Mouse (Mus musculus): ENCODE measurements around the gene Per3. TPM values are rescaled to one million over a fixed set of nuclear protein-coding genes. Genes with fewer than 3 reads are reported as not detected.

Per3 gene
- 3.8 and 9.3 TPM in 2 replicates for polyA plus RNA-seq (2012; ENCODE audit: low replicate concordance)

GRCm38 (mm10) chr4:151044037-151044943, at the start of gene Per3:
TSS of gene Per3 (minus strand) at chr4:151044665.

DNA sequence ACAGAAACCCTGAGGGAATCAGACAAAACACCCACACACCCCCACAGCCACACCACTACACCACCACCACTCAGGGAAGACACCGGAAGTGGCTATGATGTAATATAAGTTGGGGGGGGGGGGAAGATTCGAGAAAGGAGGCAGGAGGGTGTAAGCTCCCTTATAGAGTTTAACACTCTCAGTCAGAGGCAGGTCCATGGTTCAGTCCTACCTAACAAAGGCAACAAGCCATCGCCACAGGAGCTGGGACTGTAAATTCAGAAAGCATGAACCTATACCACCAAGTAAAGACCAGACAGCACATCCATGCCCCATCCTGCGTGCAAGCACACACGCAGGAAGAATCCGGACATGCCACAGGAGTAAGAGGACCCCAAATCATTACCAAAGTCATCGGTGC, 44.8 kb upstream of the Per3 start, which contains the start of gene Gm13090:
TSS of gene Gm13090 (plus strand) at position 301 of the 400 bp plus-strand sequence.

DNA sequence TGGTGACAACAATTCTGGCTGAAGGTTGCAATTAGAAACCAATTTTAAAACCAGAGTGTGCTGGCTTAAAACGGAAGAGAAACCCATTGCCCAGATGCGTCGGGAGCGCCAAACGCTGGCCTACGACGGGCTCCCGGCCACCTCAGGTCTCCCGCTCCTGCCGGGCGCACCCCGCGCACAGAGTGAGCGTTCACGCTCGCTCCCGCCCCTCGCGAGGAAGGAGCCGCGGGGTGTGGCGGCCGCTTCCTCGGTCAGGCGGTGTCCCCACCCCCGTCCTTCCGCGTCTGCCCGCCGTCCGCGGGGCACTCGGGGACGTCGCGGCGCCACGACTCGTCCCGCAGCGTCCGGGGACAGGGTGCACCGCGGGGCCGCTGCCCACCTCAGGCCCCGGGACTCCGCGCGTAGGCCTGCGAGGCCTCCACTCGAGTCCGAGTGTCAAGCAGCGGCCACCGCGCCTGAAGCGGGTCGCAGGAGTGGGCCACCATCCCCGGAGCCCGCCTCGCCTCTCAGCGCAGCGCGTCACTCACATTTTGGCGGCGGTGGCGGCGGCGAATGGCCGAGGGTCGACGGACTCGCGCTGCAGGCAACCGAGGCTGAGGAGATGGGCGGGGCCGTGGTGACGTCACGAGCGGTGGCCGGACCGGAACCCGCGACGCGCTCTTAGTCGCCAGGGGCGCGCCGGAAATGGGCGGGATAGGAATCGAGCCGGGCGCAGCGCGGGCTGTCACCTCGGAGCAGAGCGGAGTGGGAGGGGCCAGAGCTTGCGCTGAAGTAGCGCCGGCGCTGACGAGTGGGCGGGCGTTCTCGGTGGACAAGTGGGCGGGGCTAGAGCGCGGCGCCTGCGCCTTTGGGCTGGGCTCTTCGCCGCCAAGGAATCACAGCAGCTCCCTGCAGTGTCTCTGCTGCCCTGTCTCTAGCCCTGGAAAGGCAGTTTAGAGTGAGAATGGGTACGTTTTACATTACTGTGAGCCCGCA, 13.2 kb upstream of the Per3 start, which contains the start of gene Vamp3:
TSS of gene Vamp3 (minus strand) at position 617 of the 975 bp plus-strand sequence.

DNA sequence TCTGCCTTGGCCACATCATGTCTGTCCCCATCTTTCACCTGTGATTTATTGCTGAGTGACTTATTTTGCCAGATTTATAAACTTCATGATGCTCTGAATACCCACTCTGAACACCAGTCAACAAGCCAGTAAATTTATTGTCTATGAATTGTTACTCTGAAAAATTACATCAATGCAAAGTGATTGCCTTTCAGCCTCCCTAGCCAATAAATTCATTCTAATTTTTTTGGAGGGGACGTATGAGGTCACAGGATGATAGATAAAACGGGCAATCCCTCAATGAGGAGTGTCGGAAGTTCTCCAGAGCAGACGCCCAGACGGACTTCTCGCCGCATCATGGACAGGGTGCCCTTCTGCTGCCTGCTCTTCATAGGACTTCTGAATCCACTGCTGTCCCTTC, 47.7 kb downstream of the Per3 start, which contains the start of gene Uts2:
TSS of gene Uts2 (plus strand) at position 301 of the 400 bp plus-strand sequence.

Other genes with a start within 250 kb of the Per3 start
- gene Errfi1, start 190.7 kb downstream of the Per3 start, polyA plus RNA-seq (2012; ENCODE audit: low replicate concordance): 1.9 and 4.7 TPM in 2 replicates
- gene Park7, start 130.2 kb downstream of the Per3 start, polyA plus RNA-seq (2012; ENCODE audit: low replicate concordance): 49.7 and 129 TPM in 2 replicates
- 1.9 and 2.9 TPM in 2 replicates for gene Tnfrsf9, start 130.1 kb downstream of the Per3 start, polyA plus RNA-seq (2012; ENCODE audit: low replicate concordance)
- not detected in 2 replicates for gene Uts2, start 47.6 kb downstream of the Per3 start, polyA plus RNA-seq (2012; ENCODE audit: low replicate concordance)
- 1.4 and 5.6 TPM in 2 replicates for gene Vamp3, start 13.3 kb upstream of the Per3 start, polyA plus RNA-seq (2012; ENCODE audit: low replicate concordance)
- gene Gm13090, start 44.9 kb upstream of the Per3 start, polyA plus RNA-seq (2012; ENCODE audit: low replicate concordance): not detected in 2 replicates